Mouse (Mus musculus) G1E (cell line): ENCODE results near the gene Taf7l. TPM values are rescaled to one million over a fixed set of nuclear protein-coding genes. Genes with fewer than 3 reads are reported as not detected.

ENCODE experiments used
- ATAC-seq: 2 replicates; pipeline ENCODE4 v1.8.0; 2016; ENCODE audit warnings: mild to moderate bottlenecking; ENCODE audit not compliant: insufficient number of reproducible peaks, poor library complexity, low FRiP score, severe bottlenecking; ENCODE audit errors: extremely low read depth
- DNase-seq: peaks from one replicate; pipeline ENCODE4 v3.0.0; 2012; ENCODE audit warnings: low spot score
- H3K27me3 ChIP-seq: 2 replicates; pipeline ENCODE4 v1.6.1; 2012; ENCODE audit warnings: mild to moderate bottlenecking, low read length, inconsistent platforms; ENCODE audit not compliant: insufficient read depth
- H3K36me3 ChIP-seq: replicated peaks from 2 replicates; pipeline ENCODE3; 2012; ENCODE audit warnings: mild to moderate bottlenecking, inconsistent platforms
- H3K4me1 ChIP-seq: 2 replicates; pipeline ENCODE4 v1.6.1; 2012; ENCODE audit warnings: low read depth, low read length, inconsistent platforms, mixed read lengths; ENCODE audit not compliant: insufficient read depth
- H3K4me3 ChIP-seq: 2 replicates; pipeline ENCODE4 v1.5.1; 2012; ENCODE audit warnings: low read depth, mild to moderate bottlenecking, inconsistent platforms, low read length, moderate library complexity, mixed read lengths
- H3K9me3 ChIP-seq: replicated peaks from 2 replicates; pipeline ENCODE4 v1.6.1; 2012; ENCODE audit warnings: inconsistent platforms
- CTCF ChIP-seq: IDR thresholded peaks from 2 replicates; pipeline ENCODE4 v1.5.1; 2012; ENCODE audit warnings: low read depth, low read length, inconsistent platforms, mixed read lengths
- GATA1 ChIP-seq: IDR thresholded peaks from 2 replicates; pipeline ENCODE4 v1.6.1; 2012; ENCODE audit warnings: borderline replicate concordance, low read length, inconsistent platforms, mixed read lengths
- GATA2 ChIP-seq: IDR thresholded peaks from 2 replicates; pipeline ENCODE4 v1.6.1; 2012; ENCODE audit warnings: low read depth, low read length, inconsistent platforms, borderline replicate concordance
- POLR2AphosphoS5 ChIP-seq: IDR thresholded peaks from 2 replicates; pipeline ENCODE4 v1.6.1; 2012; ENCODE audit warnings: low read depth, low read length, inconsistent platforms; ENCODE audit not compliant: insufficient replicate concordance
- TAL1 ChIP-seq: conservative IDR thresholded peaks from 2 replicates; pipeline ENCODE4 v1.6.1; 2012; ENCODE audit warnings: low read depth, low read length, inconsistent platforms, mixed read lengths
- polyA plus RNA-seq: library from polyadenylated mRNA; stranded (reverse); fragments of >175 nt; gene quantifications from 2 replicates; pipeline ENCODE4 v1.2.3, GENCODE M21; 2012
- total RNA-seq, 2 experiments: library from RNA; stranded (forward) in 1 of 2; stranded (reverse) in 1 of 2; fragments of 200-1000 nt in 1 of 2; fragments of >200 nt in 1 of 2; fragmentation: Nextera tagmentation in 1 of 2; gene quantifications; 2 replicates each; pipeline ENCODE4 v1.2.3; 2014 to 2017

The Taf7l gene
- total and polyA plus RNA-seq, 3 experiments, result not detected

GRCm38 (mm10) chrX:134474988-134475710 is 1.1 kb downstream of the Taf7l start:
- no peak overlapping the region for H3K4me3 ChIP-seq
- ATAC-seq, result no peak
- DNase-seq, result no peak
- no peaks in the 10 kb centered on the region for H3K27me3 ChIP-seq
- TF ChIP-seq POLR2AphosphoS5, result no peak
- TF ChIP-seq GATA2, result no peak
- no peak for TF ChIP-seq TAL1
- no peak for TF ChIP-seq CTCF
- no peak for TF ChIP-seq GATA1
- peaks cover 7% of the 10 kb centered on the region for H3K9me3 ChIP-seq
- no peaks in the 10 kb centered on the region for H3K36me3 ChIP-seq
- H3K4me1 ChIP-seq, result no peaks in the 10 kb centered on the region

GRCm38 (mm10) chrX:134427307-134427706 is 49.0 kb downstream of the Taf7l start:
- ATAC-seq, result no peak
- no peaks in the 10 kb centered on the region for H3K4me1 ChIP-seq

GRCm38 (mm10) chrX:134426819-134427218 is 49.5 kb downstream of the Taf7l start:
- H3K4me3 ChIP-seq, result no peak overlapping the region
- TF ChIP-seq GATA1, result no peak
- TF ChIP-seq GATA2, result no peak
- TF ChIP-seq POLR2AphosphoS5, result no peak
- no peak for TF ChIP-seq CTCF
- TF ChIP-seq TAL1, result no peak
- DNase-seq (no peak), ATAC-seq (no peak)
- H3K27me3 ChIP-seq, result no peaks in the 10 kb centered on the region
- H3K9me3 ChIP-seq, result no peaks in the 10 kb centered on the region
- no peaks in the 10 kb centered on the region for H3K4me1 ChIP-seq
- no peaks in the 10 kb centered on the region for H3K36me3 ChIP-seq

More at GRCm38 (mm10) chrX:134427307-134427706, 49.0 kb downstream of the Taf7l start:
- Histone ChIP-seq H3K4me3 (no peak overlapping the region), H3K36me3 (no peaks in the 10 kb centered on the region), H3K27me3 (no peaks in the 10 kb centered on the region), H3K9me3 (no peaks in the 10 kb centered on the region)
- no peak for DNase-seq
- no peak for TF ChIP-seq GATA1
- TF ChIP-seq TAL1, result no peak
- no peak for TF ChIP-seq CTCF
- TF ChIP-seq GATA2, result no peak
- TF ChIP-seq POLR2AphosphoS5, result no peak

- no peak overlapping the region for H3K4me3 ChIP-seq
- no peak for ATAC-seq
- no peak for DNase-seq
- H3K9me3 ChIP-seq, result no peaks in the 10 kb centered on the region
- TF ChIP-seq GATA2 (no peak), TAL1 (no peak), POLR2AphosphoS5 (no peak), GATA1 (no peak), CTCF (no peak)
- H3K27me3 ChIP-seq, result no peaks in the 10 kb centered on the region
- H3K4me1 ChIP-seq, result no peaks in the 10 kb centered on the region
- no peaks in the 10 kb centered on the region for H3K36me3 ChIP-seq
Observed at GRCm38 (mm10) chrX:134425798-134426197, 50.5 kb downstream of the Taf7l start.

- Histone ChIP-seq H3K4me1 (no peaks in the 10 kb centered on the region), H3K9me3 (no peaks in the 10 kb centered on the region), H3K36me3 (no peaks in the 10 kb centered on the region), H3K4me3 (no peak overlapping the region), H3K27me3 (no peaks in the 10 kb centered on the region)
- ATAC-seq (no peak), DNase-seq (no peak)
- TF ChIP-seq GATA1 (no peak), POLR2AphosphoS5 (no peak), CTCF (no peak), GATA2 (no peak), TAL1 (no peak)
Observed at GRCm38 (mm10) chrX:134424263-134424662, 52.0 kb downstream of the Taf7l start.

- ATAC-seq (no peak), DNase-seq (no peak)
- TF ChIP-seq GATA1 (no peak), CTCF (no peak), POLR2AphosphoS5 (no peak), TAL1 (no peak), GATA2 (no peak)
- no peaks in the 10 kb centered on the region for H3K27me3 ChIP-seq
- no peaks in the 10 kb centered on the region for H3K36me3 ChIP-seq
- no peak overlapping the region for H3K4me3 ChIP-seq
- H3K9me3 ChIP-seq, result no peaks in the 10 kb centered on the region
- no peaks in the 10 kb centered on the region for H3K4me1 ChIP-seq
Observed at GRCm38 (mm10) chrX:134420097-134420496, 56.2 kb downstream of the Taf7l start.
